10 mouse cellular contexts compared by ENCODE assay signal in the genomic region with DNA sequence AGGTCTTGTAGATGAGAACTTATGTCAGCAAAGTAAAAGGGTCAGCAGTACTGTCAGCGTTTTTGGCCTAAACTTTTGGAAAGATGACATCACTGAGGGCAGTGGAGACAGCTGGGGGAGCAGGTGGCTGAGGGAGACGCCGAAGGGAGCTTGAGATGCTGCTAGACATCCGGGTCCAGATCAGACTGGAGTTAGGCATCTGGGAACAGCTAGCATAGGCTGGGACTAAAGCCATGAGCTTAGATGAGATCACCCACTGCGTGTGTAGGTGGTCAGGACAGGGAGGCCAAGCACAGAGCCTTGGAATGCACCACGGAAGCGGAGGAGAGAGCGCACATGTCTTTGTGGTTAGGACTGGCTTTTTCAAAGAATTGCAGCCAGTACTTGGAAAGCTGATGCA. TPM values are rescaled to one million over a fixed set of nuclear protein-coding genes. Genes with fewer than 3 reads are reported as not detected.
DNase-seq lines count a peak whose midpoint lies in the region; TF ChIP-seq lines count a peak whose summit lies in the region.
"Had no signal": no experiment of that assay in that cellular context is flagged by ENCODE, and none has a peak within 500 bp of the region (broad histone marks: within the 10 kb centered on the region; RNA-seq: fewer than 3 reads in every experiment).

No protein-coding gene starts in this region.

- H3K4me3 ChIP-seq in cerebellum, adult 2 months (replicated peaks; ENCODE audit: insufficient read depth, low read depth, low read length) = no peak overlapping the region
- H3K4me3 ChIP-seq: midbrain, embryonic 12.5 days had no signal

- WGBS in cerebellum, adult 2 months = 16% methylated on average over 8 of the region's 8 CpGs

- no peak for TF ChIP-seq POLR2A in cerebellum, adult 2 months (IDR thresholded peaks at IDR 0.05; ENCODE audit: borderline replicate concordance, insufficient read depth, low read length)

- 0 out of 2 replicates have a peak, but pooled peaks cover 2% of the 10 kb centered on the region for H3K4me1 ChIP-seq in cerebellum, adult 2 months (ENCODE audit: control insufficient read depth, insufficient read depth, low read length)
- H3K4me1 ChIP-seq: midbrain, embryonic 12.5 days had no signal

- H3K27ac ChIP-seq in cerebellum, adult 2 months (ENCODE audit: insufficient read depth, low read length) = no peak overlapping the region
- H3K27ac ChIP-seq: midbrain, embryonic 12.5 days had no signal

- no peak for TF ChIP-seq CTCF in cerebellum, adult 2 months (IDR thresholded peaks at IDR 0.05; ENCODE audit: borderline replicate concordance, insufficient read depth, low read depth, low read length)

- DNase-seq in layer of hippocampus, adult 8-10 months (ENCODE audit: low spot score in 2 of 2) = peak; percentile 59 to 64
- DNase-seq in layer of hippocampus, postnatal 25 days (ENCODE audit: extremely low spot score in 1 of 2, low spot score in 1 of 2) = no peak
- peak; percentile 66 to 72 for DNase-seq in frontal cortex, postnatal 36 days (ENCODE audit: low spot score in 2 of 2)
- peak; percentile 14 to 25 for DNase-seq in heart, postnatal 36 days
- DNase-seq in right cerebral cortex, postnatal 36 days (ENCODE audit: low spot score in 2 of 2) = peak; percentile 47 to 76
- DNase-seq in MN1 (ENCODE audit: low spot score) = no peak
- no peak for DNase-seq in adrenal gland, postnatal 36 days
- DNase-seq in cerebellum, adult 2 months = no peak
- DNase-seq: cerebellum, adult 11 months had no signal

- no peaks in the 10 kb centered on the region for H3K27me3 ChIP-seq in cerebellum, adult 2 months (ENCODE audit: control insufficient read depth, insufficient read depth, low read length)
- H3K27me3 ChIP-seq: midbrain, embryonic 12.5 days had no signal

- intact Hi-C loops in heart, postnatal 36 days (cut with DNase I) = no loop called here

RNA-seq across cellular contexts. Expression of a gene that starts 41.2 kb away (rescaled TPM):
- total RNA-seq in layer of hippocampus, adult 8-10 months (2022) = 10 to 100 TPM; 21.0 to 27.2 (median 23.5) TPM
- 10 to 100 TPM; 20.4 to 20.5 TPM for total RNA-seq in layer of hippocampus, postnatal 25 days (2021)
- 1 to 10 TPM; 2.6 to 3.9 TPM for total RNA-seq in heart, postnatal 36 days (2021)
- 10 to 100 TPM; 23.9 to 43.4 TPM for total RNA-seq in adrenal gland, postnatal 36 days (2021)
- polyA plus RNA-seq in cerebellum, adult 2 months (2012; rRNA removed) = 15.3 and 17.6 TPM in 2 replicates

Comparison
In these comparisons a context has a peak if more than half of its experiments do, and no peak if none do; other contexts are left out.
1. DNase-seq: peak in layer of hippocampus, adult 8-10 months (2 of 2), frontal cortex, postnatal 36 days (2 of 2), heart, postnatal 36 days (2 of 2) and right cerebral cortex, postnatal 36 days (2 of 2); none in layer of hippocampus, postnatal 25 days (0 of 2), MN1 (single experiment), adrenal gland, postnatal 36 days (0 of 2) and cerebellum, adult 2 months (0 of 2).
2. RNA of a gene that starts 41.2 kb away (total RNA-seq): 23.9 to 43.4 TPM in adrenal gland, postnatal 36 days, 21.0 to 27.2 TPM in layer of hippocampus, adult 8-10 months and 20.4 to 20.5 TPM in layer of hippocampus, postnatal 25 days; 2.6 to 3.9 TPM in heart, postnatal 36 days; every median in the first group is over 4 times any median in the second.